Comparison of ENCODE assay signal across 18 mouse cellular contexts in the genomic region with DNA sequence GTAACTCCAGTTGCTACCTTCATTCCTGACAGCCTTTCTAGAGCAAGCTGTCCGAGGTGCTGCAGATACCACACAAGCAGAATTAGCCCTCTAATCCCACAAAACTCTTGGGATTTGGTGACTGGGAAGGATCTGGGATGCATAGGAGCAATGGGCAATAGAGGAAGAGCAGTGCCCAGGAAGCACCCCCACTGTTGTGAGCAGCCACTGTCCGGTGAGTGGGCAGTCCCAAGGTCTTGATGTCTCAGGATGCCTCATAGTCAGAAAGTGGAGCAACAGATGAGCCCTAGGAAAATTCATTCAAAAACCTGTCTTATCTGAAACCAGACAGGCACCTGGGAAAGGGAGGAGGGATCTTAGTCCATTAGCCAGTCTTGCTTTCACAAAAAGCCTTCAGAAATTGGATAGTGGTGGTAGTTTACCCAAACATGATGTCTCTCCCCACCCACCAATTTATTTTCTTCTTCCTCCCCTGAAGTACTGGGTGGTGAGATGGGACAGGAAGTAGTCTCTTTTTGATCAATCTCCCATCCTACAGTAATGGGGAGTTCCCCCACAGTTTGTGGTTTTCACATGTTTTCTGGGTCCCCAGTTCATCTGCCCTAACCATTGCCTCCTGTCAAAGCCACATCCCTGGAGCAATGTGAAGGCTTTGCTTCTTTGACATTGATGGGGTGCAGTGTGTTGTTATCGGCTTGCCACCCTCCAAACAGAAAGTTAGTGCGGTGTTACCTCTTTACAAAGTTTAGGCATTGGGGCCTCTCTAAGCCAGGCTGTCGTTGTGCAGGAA. TPM values are rescaled to one million over a fixed set of nuclear protein-coding genes. Genes with fewer than 3 reads are reported as not detected.
DNase-seq lines count a peak whose midpoint lies in the region; ATAC-seq lines count a peak whose summit lies in the region.
"Had no signal": no experiment of that assay in that cellular context is flagged by ENCODE, and none has a peak within 500 bp of the region (broad histone marks: within the 10 kb centered on the region; RNA-seq: fewer than 3 reads in every experiment).

No protein-coding gene starts in this region.

- peak; percentile 97 for ATAC-seq in CD4-positive, CD25-positive, alpha-beta regulatory T cell, adult 4 months
- peak; percentile 57; the same call in 1 of the 2 replicates for ATAC-seq in monocyte, adult 5-6 weeks (replicated peaks; ENCODE audit: insufficient number of reproducible peaks, low FRiP score, low TSS enrichment, poor library complexity, severe bottlenecking)
- no peak for ATAC-seq in megakaryocyte-erythroid progenitor cell, adult 5-6 weeks (replicated peaks; ENCODE audit: low FRiP score, low TSS enrichment, poor library complexity, severe bottlenecking)
- ATAC-seq: forebrain, postnatal 0 days; intestine, embryonic 16.5 days; lung, postnatal 0 days; midbrain, embryonic 16.5 days had no signal

- intact Hi-C loops in heart, postnatal 10 days (cut with DNase I): no loop called here

- peak; percentile 80 for DNase-seq in heart, adult 11 months
- no peak for DNase-seq in heart, postnatal 10 days
- peak; percentile 37 to 44 for DNase-seq in thymus, postnatal 10 days (ENCODE audit: low spot score in 2 of 2)
- no peak for DNase-seq in neural tube, embryonic 10.5 days (ENCODE audit: extremely low spot score, low spot score)
- DNase-seq in right cerebral cortex, postnatal 10 days (ENCODE audit: low spot score in 2 of 2): no peak
- DNase-seq: adrenal gland, postnatal 14 days; cerebellum, adult 11 months; cerebellum, postnatal 10 days; forebrain, postnatal 0 days; layer of hippocampus, postnatal 36 days; right cerebral cortex, adult 18-20 months had no signal

RNA-seq across cellular contexts. Expression of a gene that starts 29.7 kb away (rescaled TPM):
- 10 to 100 TPM in 1 of 2 experiments, 1 to 10 TPM in 1; 4.5 to 12.4 TPM for total RNA-seq in heart, postnatal 10 days (2021)
- polyA plus RNA-seq in CD4-positive, CD25-positive, alpha-beta regulatory T cell, adult 4 months (2017; shearing (Covaris generic)): 1 to 10 TPM; 2.2 to 2.3 TPM
- total RNA-seq in monocyte, adult 5-6 weeks (2017): 4.5 to 20.4 TPM (median 5.1 TPM) in 3 replicates
- 0.59 and 0.64 TPM in 2 replicates for total RNA-seq in megakaryocyte-erythroid progenitor cell, adult 5-6 weeks (2014; fragmentation: Nextera tagmentation)
- 0.27 and 2.2 TPM in 2 replicates for total RNA-seq in megakaryocyte-erythroid progenitor cell, adult 5-6 weeks (2017)
- polyA plus RNA-seq: liver, embryonic 15.5 days had no signal

RNA-seq across cellular contexts. Expression of a gene that starts 50.1 kb away (rescaled TPM):
- total RNA-seq in heart, postnatal 10 days (2021): 10 to 100 TPM; 27.1 to 27.4 TPM
- 10 to 100 TPM; 11.3 to 18.7 TPM for polyA plus RNA-seq in CD4-positive, CD25-positive, alpha-beta regulatory T cell, adult 4 months (2017; shearing (Covaris generic))
- total RNA-seq in monocyte, adult 5-6 weeks (2017): 15.5 to 36.0 TPM (median 23.1 TPM) in 3 replicates
- 16.3 and 22.8 TPM in 2 replicates for total RNA-seq in megakaryocyte-erythroid progenitor cell, adult 5-6 weeks (2014; fragmentation: Nextera tagmentation)
- total RNA-seq in megakaryocyte-erythroid progenitor cell, adult 5-6 weeks (2017): 25.6 and 35.5 TPM in 2 replicates

Comparison
In these comparisons a context has a peak if more than half of its experiments do, and no peak if none do; other contexts are left out.
1. DNase-seq: peak in heart, adult 11 months (single experiment) and thymus, postnatal 10 days (2 of 2); none in heart, postnatal 10 days (0 of 2), neural tube, embryonic 10.5 days (single experiment) and right cerebral cortex, postnatal 10 days (0 of 2).